Mouse (Mus musculus) kidney, postnatal 36 days (tissue): ENCODE measurements around the gene Mroh8.
A peak's percentile ranks its signal among the peaks of the same experiment; 100 is the strongest.
"Not testable (repeated sequence)": the region's sequence is repeated elsewhere in the genome, so short reads cannot be mapped to it uniquely, and the experiment has no call there.

Experiments used
- DNase-seq, 2 experiments: peaks; one replicate each; pipeline ENCODE4 v3.0.0; 2021 to 2022; ENCODE audit warnings: mixed read lengths in 2 of 2

The Mroh8 gene

GRCm38 (mm10) chr2:157187223-157187622 is 92.1 kb downstream of the Mroh8 start:
- DNase-seq = no peak

GRCm38 (mm10) chr2:157186504-157186903 is 92.8 kb downstream of the Mroh8 start:
- DNase-seq = no peak

- no peak for DNase-seq
These were observed 94.2 kb downstream of the Mroh8 start for GRCm38 (mm10) chr2:157185022-157185660.

GRCm38 (mm10) chr2:157178167-157178566 is 101.2 kb downstream of the Mroh8 start:
- no peak for DNase-seq

- no peak for DNase-seq
These were observed 103.1 kb downstream of the Mroh8 start for GRCm38 (mm10) chr2:157176248-157176647.

GRCm38 (mm10) chr2:157174416-157174815 is 104.9 kb downstream of the Mroh8 start:
- peak in 1 of 2 experiments; percentile 19 for DNase-seq

GRCm38 (mm10) chr2:157173555-157173954 is 105.8 kb downstream of the Mroh8 start:
- no peak for DNase-seq

GRCm38 (mm10) chr2:157172984-157173383 is 106.4 kb downstream of the Mroh8 start:
- no peak for DNase-seq

GRCm38 (mm10) chr2:157170626-157171025 is 108.7 kb downstream of the Mroh8 start:
- DNase-seq = no peak

GRCm38 (mm10) chr2:157170166-157170565 is 109.2 kb downstream of the Mroh8 start:
- DNase-seq = no peak

GRCm38 (mm10) chr2:157166371-157167080 is 112.8 kb downstream of the Mroh8 start:
- no peak for DNase-seq

GRCm38 (mm10) chr2:157165312-157166224 is 113.8 kb downstream of the Mroh8 start:
- DNase-seq = not testable (repeated sequence)

- no peak for DNase-seq
These were observed 115.2 kb downstream of the Mroh8 start for GRCm38 (mm10) chr2:157164101-157164500.
